Mouse (Mus musculus): ENCODE measurements around the gene Pi4k2a. TPM values are rescaled to one million over a fixed set of nuclear protein-coding genes. Genes with fewer than 3 reads are reported as not detected.
A peak's percentile ranks its signal among the peaks of the same experiment; 100 is the strongest.

Gene Pi4k2a
- polyA plus RNA-seq, 1 experiment = 37.5 TPM

- no peak overlapping the region for H3K4me3 ChIP-seq
- H3K36me3 ChIP-seq (ENCODE audit: control insufficient read depth, insufficient read depth) = peaks cover 3% of the 10 kb centered on the region
- peak overlapping the region; percentile 40 for H3K4me2 ChIP-seq (ENCODE audit: low read depth)
- no peaks in the 10 kb centered on the region for H3K27me3 ChIP-seq (ENCODE audit: control insufficient read depth, insufficient read depth, insufficient read length)
- no peak overlapping the region for H3ac ChIP-seq (ENCODE audit: control insufficient read depth, insufficient read length)
- TF ChIP-seq POLR2AphosphoS2 (IDR thresholded peaks at IDR 0.05; ENCODE audit: insufficient read length, low read depth) (no peak), USF1 (IDR thresholded peaks at IDR 0.05; ENCODE audit: low read depth) (no peak), E2F4 (IDR thresholded peaks at IDR 0.05; ENCODE audit: insufficient read depth) (no peak), REST (IDR thresholded peaks at IDR 0.05; ENCODE audit: insufficient read depth, insufficient read length) (no peak)
- H3K79me2 ChIP-seq (ENCODE audit: control insufficient read depth, insufficient read depth) = peaks cover 38% of the 10 kb centered on the region
Observed at GRCm38 (mm10) chr19:42099406-42099805, 9.1 kb downstream of the Pi4k2a start.

- no peak overlapping the region for H3ac ChIP-seq (ENCODE audit: control insufficient read depth, insufficient read length)
- H3K27me3 ChIP-seq (ENCODE audit: control insufficient read depth, insufficient read depth, insufficient read length) = no peaks in the 10 kb centered on the region
- no peaks in the 10 kb centered on the region for H3K79me2 ChIP-seq (ENCODE audit: control insufficient read depth, insufficient read depth)
- peaks cover 17% of the 10 kb centered on the region for H3K36me3 ChIP-seq (ENCODE audit: control insufficient read depth, insufficient read depth)
- H3K4me2 ChIP-seq (ENCODE audit: low read depth) = no peak overlapping the region
- TF ChIP-seq POLR2A (IDR thresholded peaks at IDR 0.05; ENCODE audit: insufficient read length, low read depth) (no peak), TCF12 (IDR thresholded peaks at IDR 0.05; ENCODE audit: insufficient read depth, poor library complexity, severe bottlenecking) (no peak), CEBPB (IDR thresholded peaks at IDR 0.05; ENCODE audit: insufficient read depth, poor library complexity, severe bottlenecking) (no peak), MAX (IDR thresholded peaks at IDR 0.05; ENCODE audit: low read depth) (no peak), MYOG (IDR thresholded peaks at IDR 0.05; ENCODE audit: control insufficient read depth in 1 of 3, insufficient read depth in 1 of 3, insufficient read length in 2 of 3, low read depth in 2 of 3) (no peak), TCF3 (IDR thresholded peaks at IDR 0.05; ENCODE audit: insufficient read length, low read depth) (no peak), POLR2AphosphoS2 (IDR thresholded peaks at IDR 0.05; ENCODE audit: insufficient read length, low read depth) (no peak), SRF (IDR thresholded peaks at IDR 0.05; ENCODE audit: control insufficient read depth, insufficient read length, low read depth) (no peak), REST (IDR thresholded peaks at IDR 0.05; ENCODE audit: insufficient read depth, insufficient read length) (no peak), E2F4 (IDR thresholded peaks at IDR 0.05; ENCODE audit: insufficient read depth) (no peak), MYOD1 (IDR thresholded peaks at IDR 0.05; ENCODE audit: control insufficient read depth in 1 of 3, insufficient read length in 2 of 3, low read depth in 2 of 3) (no peak), USF1 (IDR thresholded peaks at IDR 0.05; ENCODE audit: low read depth) (no peak)
- no peak overlapping the region for H3K4me3 ChIP-seq
Observed at GRCm38 (mm10) chr19:42104681-42105080, 14.4 kb downstream of the Pi4k2a start.

GRCm38 (mm10) chr19:42115783-42116335 is 25.6 kb downstream of the Pi4k2a start:
- Histone ChIP-seq H3ac (ENCODE audit: control insufficient read depth, insufficient read length) (no peak overlapping the region), H3K4me2 (ENCODE audit: low read depth) (no peak overlapping the region), H3K27me3 (ENCODE audit: control insufficient read depth, insufficient read depth, insufficient read length) (no peaks in the 10 kb centered on the region), H3K36me3 (ENCODE audit: control insufficient read depth, insufficient read depth) (peaks cover 21% of the 10 kb centered on the region), H3K79me2 (ENCODE audit: control insufficient read depth, insufficient read depth) (no peaks in the 10 kb centered on the region), H3K4me3 (no peak overlapping the region)
- TF ChIP-seq MAX (IDR thresholded peaks at IDR 0.05; ENCODE audit: low read depth) (no peak), CEBPB (IDR thresholded peaks at IDR 0.05; ENCODE audit: insufficient read depth, poor library complexity, severe bottlenecking) (no peak), TCF12 (IDR thresholded peaks at IDR 0.05; ENCODE audit: insufficient read depth, poor library complexity, severe bottlenecking) (no peak), POLR2AphosphoS2 (IDR thresholded peaks at IDR 0.05; ENCODE audit: insufficient read length, low read depth) (no peak), MYOD1 (IDR thresholded peaks at IDR 0.05; ENCODE audit: control insufficient read depth in 1 of 3, insufficient read length in 2 of 3, low read depth in 2 of 3) (no peak), POLR2A (IDR thresholded peaks at IDR 0.05; ENCODE audit: insufficient read length, low read depth) (no peak), MYOG (IDR thresholded peaks at IDR 0.05; ENCODE audit: control insufficient read depth in 1 of 3, insufficient read depth in 1 of 3, insufficient read length in 2 of 3, low read depth in 2 of 3) (no peak), TCF3 (IDR thresholded peaks at IDR 0.05; ENCODE audit: insufficient read length, low read depth) (no peak), E2F4 (IDR thresholded peaks at IDR 0.05; ENCODE audit: insufficient read depth) (no peak), SRF (IDR thresholded peaks at IDR 0.05; ENCODE audit: control insufficient read depth, insufficient read length, low read depth) (no peak), REST (IDR thresholded peaks at IDR 0.05; ENCODE audit: insufficient read depth, insufficient read length) (no peak), USF1 (IDR thresholded peaks at IDR 0.05; ENCODE audit: low read depth) (no peak)

GRCm38 (mm10) chr19:42118142-42118541 is 27.9 kb downstream of the Pi4k2a start:
- Histone ChIP-seq H3ac (ENCODE audit: control insufficient read depth, insufficient read length) (no peak overlapping the region), H3K79me2 (ENCODE audit: control insufficient read depth, insufficient read depth) (no peaks in the 10 kb centered on the region), H3K4me3 (no peak overlapping the region), H3K27me3 (ENCODE audit: control insufficient read depth, insufficient read depth, insufficient read length) (no peaks in the 10 kb centered on the region), H3K4me2 (ENCODE audit: low read depth) (no peak overlapping the region), H3K36me3 (ENCODE audit: control insufficient read depth, insufficient read depth) (peaks cover 42% of the 10 kb centered on the region)
- no peak for TF ChIP-seq TCF12 (IDR thresholded peaks at IDR 0.05; ENCODE audit: insufficient read depth, poor library complexity, severe bottlenecking)
- no peak for TF ChIP-seq TCF3 (IDR thresholded peaks at IDR 0.05; ENCODE audit: insufficient read length, low read depth)
- no peak for TF ChIP-seq USF1 (IDR thresholded peaks at IDR 0.05; ENCODE audit: low read depth)
- no peak for TF ChIP-seq REST (IDR thresholded peaks at IDR 0.05; ENCODE audit: insufficient read depth, insufficient read length)
- no peak for TF ChIP-seq CEBPB (IDR thresholded peaks at IDR 0.05; ENCODE audit: insufficient read depth, poor library complexity, severe bottlenecking)

GRCm38 (mm10) chr19:42118596-42118995 is 28.3 kb downstream of the Pi4k2a start:
- no peak overlapping the region for H3K4me3 ChIP-seq
- peaks cover 44% of the 10 kb centered on the region for H3K36me3 ChIP-seq (ENCODE audit: control insufficient read depth, insufficient read depth)
- TF ChIP-seq MAX (IDR thresholded peaks at IDR 0.05; ENCODE audit: low read depth) (no peak), MYOD1 (IDR thresholded peaks at IDR 0.05; ENCODE audit: control insufficient read depth in 1 of 3, insufficient read length in 2 of 3, low read depth in 2 of 3) (no peak), CEBPB (IDR thresholded peaks at IDR 0.05; ENCODE audit: insufficient read depth, poor library complexity, severe bottlenecking) (no peak), E2F4 (IDR thresholded peaks at IDR 0.05; ENCODE audit: insufficient read depth) (no peak), POLR2AphosphoS2 (IDR thresholded peaks at IDR 0.05; ENCODE audit: insufficient read length, low read depth) (no peak), TCF12 (IDR thresholded peaks at IDR 0.05; ENCODE audit: insufficient read depth, poor library complexity, severe bottlenecking) (no peak), USF1 (IDR thresholded peaks at IDR 0.05; ENCODE audit: low read depth) (no peak), POLR2A (IDR thresholded peaks at IDR 0.05; ENCODE audit: insufficient read length, low read depth) (no peak)
- H3K4me2 ChIP-seq (ENCODE audit: low read depth) = no peak overlapping the region
- H3ac ChIP-seq (ENCODE audit: control insufficient read depth, insufficient read length) = no peak overlapping the region
- H3K79me2 ChIP-seq (ENCODE audit: control insufficient read depth, insufficient read depth) = no peaks in the 10 kb centered on the region
- no peaks in the 10 kb centered on the region for H3K27me3 ChIP-seq (ENCODE audit: control insufficient read depth, insufficient read depth, insufficient read length)

Data from myocyte (in vitro differentiated cells).